Mouse (Mus musculus) layer of hippocampus, adult 18-20 months (tissue): ENCODE results near the gene Tmem147. TPM values are rescaled to one million over a fixed set of nuclear protein-coding genes. Genes with fewer than 3 reads are reported as not detected.
"Not testable (repeated sequence)": the region's sequence is repeated elsewhere in the genome, so short reads cannot be mapped to it uniquely, and the experiment has no call there.

Experiments used
- DNase-seq, 2 experiments: peaks; one replicate each; pipeline ENCODE4 v3.0.0; 2022; ENCODE audit warnings: low spot score in 2 of 2
- long read RNA-seq: library from polyadenylated mRNA; stranded (forward); transcript quantifications from one replicate; pipeline ENCODE4 v2.0.0, GENCODE M21; 2021
- total RNA-seq, 2 experiments: library from RNA; stranded (reverse); gene quantifications; 2 replicates each; pipeline ENCODE4 v1.2.3; 2021

Gene Tmem147
- total RNA-seq = 100 to 1,000 TPM; 109 TPM
- long read RNA-seq, transcript Tmem147-201 (7 exons, 870 nt) = major isoform, 28 of 42 reads
- long read RNA-seq, partial matches to known transcripts = 0 of 42 reads
- long read RNA-seq, other reads (novel, unspliced or antisense) = 11 of 42 reads

GRCm38 (mm10) chr7:30729396-30730063, at the start of gene Tmem147:
Gene Tmem147, minus strand, starts transcription at chr7:30729540.
- peak; percentile 95 to 99 for DNase-seq

- DNase-seq = no peak
Measured at GRCm38 (mm10) chr7:30777911-30778310, 48.6 kb upstream of the Tmem147 start.

- no peak for DNase-seq
Measured at GRCm38 (mm10) chr7:30777081-30777579, 47.8 kb upstream of the Tmem147 start.

- DNase-seq = peak in 1 of 2 experiments; percentile 11
Measured at GRCm38 (mm10) chr7:30776104-30776503, 46.8 kb upstream of the Tmem147 start.

- no peak for DNase-seq
Measured at GRCm38 (mm10) chr7:30769236-30769635, 39.9 kb upstream of the Tmem147 start.

GRCm38 (mm10) chr7:30766408-30766807, 37.1 kb upstream of the Tmem147 start:
- DNase-seq = no peak

- DNase-seq = no peak
Measured at GRCm38 (mm10) chr7:30765173-30765572, 35.8 kb upstream of the Tmem147 start.

- DNase-seq = no peak
Measured at GRCm38 (mm10) chr7:30763456-30763855, 34.1 kb upstream of the Tmem147 start, which contains the start of gene Dmkn. Gene Dmkn, plus strand, starts transcription at chr7:30763756.

- no peak for DNase-seq
Measured at GRCm38 (mm10) chr7:30761769-30762352, 32.5 kb upstream of the Tmem147 start.

- DNase-seq = no peak
Measured at GRCm38 (mm10) chr7:30758853-30759252, 29.5 kb upstream of the Tmem147 start.

GRCm38 (mm10) chr7:30757001-30757400, 27.7 kb upstream of the Tmem147 start:
- DNase-seq = no peak

GRCm38 (mm10) chr7:30751086-30751669, 21.8 kb upstream of the Tmem147 start, which contains the start of gene Sbsn:
Gene Sbsn, plus strand, starts transcription at chr7:30751471.
- no peak for DNase-seq

- DNase-seq = no peak
Measured at GRCm38 (mm10) chr7:30749824-30750606, 20.7 kb upstream of the Tmem147 start.

GRCm38 (mm10) chr7:30747525-30748204, 18.3 kb upstream of the Tmem147 start:
- DNase-seq = no peak

GRCm38 (mm10) chr7:30744022-30744598, 14.8 kb upstream of the Tmem147 start:
- DNase-seq = no peak

GRCm38 (mm10) chr7:30743617-30744016, 14.3 kb upstream of the Tmem147 start, which contains the start of gene Gapdhs:
Gene Gapdhs, minus strand, starts transcription at chr7:30743681.
- not testable (repeated sequence) for DNase-seq

- not testable (repeated sequence) for DNase-seq
Measured at GRCm38 (mm10) chr7:30742570-30742969, 13.2 kb upstream of the Tmem147 start.

- peak in 1 of 2 experiments; percentile 40 for DNase-seq
Measured at GRCm38 (mm10) chr7:30736211-30736610, 6.9 kb upstream of the Tmem147 start.

- DNase-seq = not testable (repeated sequence)
Measured at GRCm38 (mm10) chr7:30730064-30730722, 853 bp upstream of the Tmem147 start.
